Mouse (Mus musculus) CH12.LX (cell line): ENCODE measurements around the gene Mex3d. TPM values are rescaled to one million over a fixed set of nuclear protein-coding genes. Genes with fewer than 3 reads are reported as not detected.

ENCODE experiments used
- DNase-seq: peaks from one replicate; pipeline ENCODE4 v3.0.0-alpha.2; 2013; ENCODE audit errors: extremely low read depth
- H3K27ac ChIP-seq: 2 replicates; pipeline ENCODE4 v1.5.1; 2012; ENCODE audit warnings: low read depth, mild to moderate bottlenecking, control low read depth, moderate library complexity; ENCODE audit not compliant: insufficient read depth
- H3K27me3 ChIP-seq: replicated peaks from 2 replicates; pipeline ENCODE3; 2012; ENCODE audit warnings: inconsistent platforms
- H3K36me3 ChIP-seq, 2 experiments: replicated peaks in 1 of 2; 2 replicates each; pipeline versions ENCODE3 to v1.6.1; 2012; ENCODE audit warnings: inconsistent platforms in 1 of 2, low read length in 1 of 2, mild to moderate bottlenecking in 1 of 2, mixed read lengths in 1 of 2, moderate library complexity in 1 of 2; ENCODE audit not compliant: control insufficient read depth in 1 of 2, insufficient read depth in 1 of 2
- H3K4me1 ChIP-seq, 2 experiments: 2 replicates each; pipeline ENCODE4 v1.6.1; 2012; ENCODE audit warnings: inconsistent platforms in 1 of 2, moderate library complexity in 1 of 2; ENCODE audit not compliant: insufficient read depth in 2 of 2, control insufficient read depth in 1 of 2
- H3K4me2 ChIP-seq: 2 replicates; pipeline ENCODE4 v1.6.1; 2012; ENCODE audit warnings: low read depth, mild to moderate bottlenecking, control low read depth; ENCODE audit not compliant: poor library complexity, insufficient read depth, severe bottlenecking
- H3K4me3 ChIP-seq, 3 experiments: fragments of 150-350 bp in 1 of 3; sonication (generic) in 1 of 3; replicated peaks in 1 of 3; 2 replicates each; pipeline versions ENCODE3 to v1.5.1; 2011 to 2012; ENCODE audit warnings: low read depth in 2 of 3, low read length in 2 of 3, mild to moderate bottlenecking in 2 of 3, moderate library complexity in 2 of 3, control low read depth in 1 of 3, improper control_type of control experiment in 1 of 3, inconsistent platforms in 1 of 3, mixed read lengths in 1 of 3; ENCODE audit not compliant: poor library complexity in 1 of 3
- H3K79me2 ChIP-seq: replicated peaks from 2 replicates; pipeline ENCODE4 v1.6.1; 2012; ENCODE audit warnings: mild to moderate bottlenecking, moderate library complexity; ENCODE audit not compliant: control insufficient read depth, poor library complexity, insufficient read depth, severe bottlenecking; ENCODE audit errors: extremely low read depth
- H3K9ac ChIP-seq: 2 replicates; pipeline ENCODE4 v1.6.1; 2012; ENCODE audit warnings: low read depth, mild to moderate bottlenecking, control low read depth, moderate library complexity; ENCODE audit not compliant: insufficient read depth
- H3K9me3 ChIP-seq: replicated peaks from 2 replicates; pipeline ENCODE3; 2012; ENCODE audit warnings: low read length, inconsistent platforms, mixed read lengths
- GABPA ChIP-seq: IDR thresholded peaks from 2 replicates; pipeline ENCODE4 v1.6.1; 2012; ENCODE audit warnings: low read depth, low read length, improper control_type of control experiment, inconsistent platforms; ENCODE audit not compliant: insufficient replicate concordance
- JUN ChIP-seq: IDR thresholded peaks from 2 replicates; pipeline ENCODE4 v1.6.1; 2011; ENCODE audit warnings: low read depth, mild to moderate bottlenecking, low read length, improper control_type of control experiment, moderate library complexity; ENCODE audit not compliant: insufficient read depth
- KAT2A ChIP-seq: IDR thresholded peaks from 2 replicates; pipeline ENCODE4 v1.6.1; 2012; ENCODE audit warnings: low read length, improper control_type of control experiment, inconsistent platforms; ENCODE audit not compliant: insufficient replicate concordance
- MAFK ChIP-seq: IDR thresholded peaks from 2 replicates; pipeline ENCODE4 v1.6.1; 2011; ENCODE audit warnings: low read length, improper control_type of control experiment; ENCODE audit not compliant: insufficient replicate concordance
- MEF2A ChIP-seq: IDR thresholded peaks from 2 replicates; pipeline ENCODE4 v1.6.1; 2014; ENCODE audit warnings: low read depth, mild to moderate bottlenecking, inconsistent platforms, low read length, improper control_type of control experiment, borderline replicate concordance
- NRF1 ChIP-seq: IDR thresholded peaks from 2 replicates; pipeline ENCODE4 v1.6.1; 2014; ENCODE audit warnings: low read depth, mild to moderate bottlenecking, inconsistent platforms, low read length, improper control_type of control experiment, moderate library complexity
- PAX5 ChIP-seq: IDR thresholded peaks from 2 replicates; pipeline ENCODE4 v1.6.1; 2012; ENCODE audit warnings: low read length, inconsistent platforms, mixed read lengths
- RAD21 ChIP-seq: IDR thresholded peaks from 2 replicates; pipeline ENCODE4 v1.6.1; 2011; ENCODE audit warnings: low read depth, mild to moderate bottlenecking, low read length, improper control_type of control experiment, moderate library complexity
- SMC3 ChIP-seq: IDR thresholded peaks from 2 replicates; pipeline ENCODE4 v1.6.1; 2011; ENCODE audit warnings: low read depth, low read length, improper control_type of control experiment
- UBTF ChIP-seq: IDR thresholded peaks from 2 replicates; pipeline ENCODE4 v1.6.1; 2012; ENCODE audit warnings: low read depth, mild to moderate bottlenecking, inconsistent platforms, low read length, improper control_type of control experiment, moderate library complexity
- USF1 ChIP-seq: IDR thresholded peaks from 2 replicates; pipeline ENCODE4 v1.6.1; 2014; ENCODE audit warnings: low read depth, mild to moderate bottlenecking, inconsistent platforms, low read length, improper control_type of control experiment
- ZC3H11A ChIP-seq: IDR thresholded peaks from 2 replicates; pipeline ENCODE4 v1.6.1; 2012; ENCODE audit warnings: low read depth, mild to moderate bottlenecking, inconsistent platforms, low read length, improper control_type of control experiment
- ZMIZ1 ChIP-seq: IDR thresholded peaks from 2 replicates; pipeline ENCODE4 v1.6.1; 2012; ENCODE audit warnings: low read depth, mild to moderate bottlenecking, inconsistent platforms, low read length, improper control_type of control experiment
- dilution Hi-C: fragments of 300-500 bp; cut with MboI; formaldehyde crosslinking; loops from 2 replicates; pipeline ENCODE4 v1.14.3; 2020; ENCODE audit warnings: low sequenced_read_pairs; ENCODE audit not compliant: extremely low pct_unique_long_range_greater_than_20kb, extremely low pct_ligation_motif_present
- in situ Hi-C: fragments of 300-500 bp; cut with MboI; formaldehyde crosslinking; loops from 3 replicates; pipeline ENCODE4 v1.14.3; 2019; ENCODE audit warnings: low sequenced_read_pairs, low pct_ligation_motif_present, low pct_unique_long_range_greater_than_20kb, mixed read lengths
- polyA plus RNA-seq: library from polyadenylated mRNA; unstranded; fragments of >175 nt; gene quantifications from 2 replicates; pipeline ENCODE4 v1.2.1, GENCODE M21; 2012; ENCODE audit warnings: low read depth; ENCODE audit not compliant: insufficient read length
- total RNA-seq, 2 experiments: library from RNA; depleted of rRNA; stranded (reverse); fragments of 300-350 nt in 1 of 2; fragments of >200 nt in 1 of 2; gene quantifications; 2 replicates each; pipeline ENCODE4 v1.2.3; 2012 to 2014

Gene Mex3d
- total and polyA plus RNA-seq, 3 experiments: 5.9 to 8.5 (median 6.6) TPM

DNA sequence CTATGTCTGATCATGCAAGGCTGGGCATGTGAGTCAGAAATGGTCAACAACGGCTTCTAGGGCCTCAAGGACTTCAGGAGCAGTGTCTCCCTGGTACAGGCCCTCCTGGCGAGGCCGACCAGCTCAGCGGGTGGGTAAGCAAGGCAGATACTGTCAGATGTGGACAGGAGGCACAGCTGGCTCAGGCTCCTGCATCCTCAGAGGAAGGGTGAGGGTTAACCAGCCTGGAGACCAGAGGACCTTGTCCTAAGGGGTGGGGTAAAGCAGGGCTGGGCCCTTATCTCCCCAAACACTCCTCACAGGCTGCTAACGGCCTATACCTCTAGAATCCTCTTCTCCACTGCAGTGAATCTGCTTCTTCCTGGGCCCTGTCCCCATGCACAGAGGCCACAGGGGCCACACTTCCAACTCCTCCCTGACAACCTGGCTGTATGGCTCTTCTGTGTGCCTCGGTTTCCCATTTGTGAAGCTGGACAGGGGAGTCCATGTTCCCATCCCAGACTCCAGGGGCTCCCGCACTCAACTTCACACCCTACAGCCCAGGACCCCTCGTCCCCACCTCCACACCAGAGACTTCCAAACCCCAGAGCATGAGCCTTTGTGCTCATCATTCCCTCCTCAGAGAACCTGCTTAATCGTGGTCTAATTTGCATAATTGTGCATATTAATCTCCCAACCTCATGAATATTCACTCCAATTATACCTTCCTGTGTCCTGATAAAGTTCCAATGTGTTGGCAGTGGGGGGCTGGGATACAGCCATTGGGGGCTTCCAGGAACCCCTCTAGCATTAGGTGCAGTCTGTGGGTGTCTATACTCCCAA lies 34.4 kb upstream of the Mex3d start:
- DNase-seq: no peak
- Histone ChIP-seq H3K27ac (no peak overlapping the region), H3K4me1 (peaks cover 16 to 42% of the 10 kb centered on the region in 2 experiments)

DNA sequence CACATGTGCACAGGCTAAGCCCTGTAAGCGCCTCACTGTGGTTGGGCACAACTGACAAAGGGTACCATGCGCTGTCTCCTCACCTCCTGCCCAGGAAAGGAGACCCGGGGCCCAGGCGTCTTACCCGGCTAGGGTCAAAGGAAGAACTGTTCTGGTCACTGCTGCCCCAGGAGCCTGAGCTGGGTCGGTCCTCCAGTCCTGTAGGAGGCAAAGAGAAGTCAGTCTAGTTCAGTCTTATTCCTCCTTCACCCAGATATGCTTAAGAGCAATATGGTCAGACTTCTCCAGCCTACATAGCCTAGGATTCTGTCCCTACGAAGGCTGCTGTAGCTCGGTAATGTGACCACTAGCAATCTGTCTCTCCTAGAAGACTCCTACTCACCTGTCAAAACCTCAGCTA lies 33.7 kb upstream of the Mex3d start:
- peaks cover 8% of the 10 kb centered on the region for H3K9me3 ChIP-seq
- no peaks in the 10 kb centered on the region for H3K27me3 ChIP-seq
- H3K4me1 ChIP-seq: peaks cover 11 to 35% of the 10 kb centered on the region in 2 experiments
- no peak overlapping the region for H3K27ac ChIP-seq
- DNase-seq: no peak
- no peak overlapping the region for H3K4me3 ChIP-seq
- dilution Hi-C loops (no loop called here), in situ Hi-C loops (no loop called here)
- no peak overlapping the region for H3K9ac ChIP-seq
- no peak overlapping the region for H3K4me2 ChIP-seq
- peaks cover 12% of the 10 kb centered on the region for H3K79me2 ChIP-seq
- TF ChIP-seq USF1 (no peak), GABPA (no peak), MAFK (no peak), UBTF (no peak), RAD21 (no peak)
- H3K36me3 ChIP-seq: peaks cover 85 to 98% of the 10 kb centered on the region in 2 experiments

More for the DNA sequence above, 34.4 kb upstream of the Mex3d start:
- no peak overlapping the region for H3K4me3 ChIP-seq
- no peak overlapping the region for H3K4me2 ChIP-seq
- H3K27me3 ChIP-seq: no peaks in the 10 kb centered on the region
- H3K9me3 ChIP-seq: peaks cover 14% of the 10 kb centered on the region
- H3K9ac ChIP-seq: no peak overlapping the region
- H3K79me2 ChIP-seq: peaks cover 13% of the 10 kb centered on the region
- H3K36me3 ChIP-seq: peaks cover 85 to 98% of the 10 kb centered on the region in 2 experiments
- TF ChIP-seq NRF1 (no peak), MEF2A (no peak), SMC3 (no peak), PAX5 (no peak), ZMIZ1 (no peak), JUN (no peak), ZC3H11A (no peak), KAT2A (no peak)
- dilution Hi-C loops (no loop called here), in situ Hi-C loops (no loop called here)
